Mouse (Mus musculus): ENCODE results near the gene Txnrd2.

- no peak for TF ChIP-seq CTCF (IDR thresholded peaks at IDR 0.05)
- no peak for TF ChIP-seq EP300 (IDR thresholded peaks at IDR 0.05)
Measured at GRCm38 (mm10) chr16:18452361-18452862, 26.2 kb downstream of the Txnrd2 start.

Measured in lung, postnatal 0 days (tissue).